Mouse (Mus musculus) central nervous system, embryonic 18 days (tissue): ENCODE measurements around the gene Gsg1l2. TPM values are rescaled to one million over a fixed set of nuclear protein-coding genes. Genes with fewer than 3 reads are reported as not detected.

ENCODE experiments used
- polyA plus RNA-seq: library from polyadenylated mRNA; depleted of rRNA; stranded (reverse); fragments of >200 nt; gene quantifications from 2 replicates; pipeline ENCODE4 v1.2.3, GENCODE M21; 2012; rRNA removed

Gene Gsg1l2
- 0.05 TPM in 1 of 2 replicates, not detected in the other for polyA plus RNA-seq

DNA sequence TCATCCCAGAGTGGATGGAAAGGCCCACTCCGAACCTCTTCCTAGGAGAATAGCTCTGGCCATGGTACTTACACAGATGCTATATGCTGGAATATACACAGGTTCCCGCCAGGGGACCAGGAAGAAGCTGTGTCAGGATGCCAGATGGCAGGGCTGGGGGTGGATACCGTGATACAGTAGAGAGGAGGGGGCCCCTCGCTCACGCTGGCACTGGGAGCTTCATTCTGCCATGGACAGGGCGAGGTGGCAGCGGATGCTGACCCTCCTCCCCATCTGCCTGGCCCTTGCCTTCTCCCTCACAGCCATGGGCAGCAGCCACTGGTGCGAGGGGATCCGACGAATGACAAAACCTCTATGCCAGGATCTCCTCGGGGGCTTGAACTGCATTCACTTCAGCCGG is at the start of gene Gsg1l2:
Gsg1l2 (plus strand) TSS at position 230 of the 400 bp plus-strand sequence.

DNA sequence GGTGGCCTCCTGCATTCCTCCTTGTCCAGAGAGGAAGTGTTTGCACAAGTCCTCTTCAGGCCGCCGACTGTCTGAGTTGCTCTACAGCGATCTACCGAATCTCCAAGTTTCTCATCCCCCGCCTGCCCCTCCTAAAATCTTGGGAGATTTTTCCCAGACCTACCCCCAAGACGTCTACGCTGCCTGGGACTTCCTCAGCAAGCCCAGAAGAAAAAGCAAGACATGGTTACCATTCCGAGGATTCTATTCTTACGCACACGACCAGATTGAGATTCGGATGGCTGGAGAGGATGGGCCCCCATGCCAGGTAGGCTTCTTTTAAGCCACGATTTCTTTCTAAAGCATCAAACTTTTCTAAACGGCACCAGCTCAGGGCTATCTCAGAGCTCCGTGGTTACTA is 3.4 kb upstream of the Gsg1l2 start, which contains the start of gene Glp2r:
Glp2r (minus strand) TSS at position 101 of the 400 bp plus-strand sequence.

DNA sequence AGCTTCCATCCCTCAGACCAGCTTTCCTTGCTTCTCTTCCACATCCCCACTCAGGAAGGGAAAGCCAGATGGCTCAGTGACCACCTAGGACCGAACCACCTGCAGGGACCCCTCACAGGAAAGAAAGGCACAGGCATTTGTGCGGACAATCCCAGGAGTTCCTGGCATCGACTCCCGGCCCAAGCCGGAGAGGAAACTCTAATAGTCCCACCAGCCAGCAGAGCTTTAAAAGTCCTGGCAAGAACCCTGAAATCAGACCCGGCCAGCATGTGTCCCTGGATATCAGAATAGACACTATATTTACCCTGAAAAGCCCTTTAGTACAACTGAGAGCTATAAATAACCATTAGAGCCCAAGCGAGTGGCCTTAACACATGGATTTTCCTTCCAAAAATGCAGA is 23.5 kb downstream of the Gsg1l2 start, which contains the start of gene Dhrs7c:
Dhrs7c (plus strand) TSS at position 257 of the 400 bp plus-strand sequence.

Other genes starting within 250 kb of the Gsg1l2 start
- gene Rcvrn, start 79.3 kb upstream of the Gsg1l2 start, polyA plus RNA-seq: 0.87 and 0.94 TPM in 2 replicates
- gene Glp2r, start 3.5 kb upstream of the Gsg1l2 start, polyA plus RNA-seq: 0.04 TPM in 2 replicates
- gene Dhrs7c, start 23.6 kb downstream of the Gsg1l2 start, polyA plus RNA-seq: 0.09 and 3.0 TPM in 2 replicates
- gene Usp43, start 147.5 kb downstream of the Gsg1l2 start, polyA plus RNA-seq: 7.9 and 9.5 TPM in 2 replicates
- 1.8 and 2.8 TPM in 2 replicates for gene Cfap52, start 191.0 kb downstream of the Gsg1l2 start, polyA plus RNA-seq
- gene Stx8, start 191.6 kb downstream of the Gsg1l2 start, polyA plus RNA-seq: 27.2 and 28.7 TPM in 2 replicates